Mouse (Mus musculus) stomach, postnatal 0 days (tissue): ENCODE measurements at regions not wholly inside any gene's neighbourhood (a gene's known extent, or its start where the extent isn't known, plus 50 kb on each side); places are given as distances from the start of the nearest gene placed in this dataset.

Source experiments
- CTCF ChIP-seq: IDR thresholded peaks from 2 replicates; pipeline ENCODE4 v1.5.1; 2016; ENCODE audit warnings: antibody characterized with exemption, low read depth, mild to moderate bottlenecking, moderate library complexity
- EP300 ChIP-seq: optimal IDR thresholded peaks from 2 replicates; pipeline ENCODE3; 2016; ENCODE audit warnings: antibody characterized with exemption

GRCm38 (mm10) chr13:111903361-111903760 lies 94.6 kb upstream of the Map3k1 start:
- TF ChIP-seq CTCF (no peak), EP300 (no peak)
